Mouse (Mus musculus) midbrain, embryonic 12.5 days (tissue): ENCODE data around the gene Gdpd3. TPM values are rescaled to one million over a fixed set of nuclear protein-coding genes. Genes with fewer than 3 reads are reported as not detected.

Experiments
- ATAC-seq: fragments of 200-750 bp; cut with Nextera tagmentation; 2 replicates; pipeline ENCODE4 v1.8.0; 2017; ENCODE audit warnings: low read depth, moderate TSS enrichment, moderate library complexity; ENCODE audit not compliant: low FRiP score
- H3K27ac ChIP-seq: fragments of 300-500 bp; sonication (generic); replicated peaks from 2 replicates; pipeline ENCODE4 v1.5.1; 2016; ENCODE audit warnings: mild to moderate bottlenecking
- H3K27me3 ChIP-seq: fragments of 300-500 bp; sonication (generic); 2 replicates; pipeline ENCODE4 v1.6.1; 2016; ENCODE audit warnings: mild to moderate bottlenecking
- H3K36me3 ChIP-seq: fragments of 300-500 bp; sonication (generic); 2 replicates; pipeline ENCODE4 v1.6.1; 2016
- H3K4me1 ChIP-seq: fragments of 300-500 bp; sonication (generic); 2 replicates; pipeline ENCODE4 v1.6.1; 2016
- H3K4me2 ChIP-seq: fragments of 300-500 bp; sonication (generic); replicated peaks from 2 replicates; pipeline ENCODE4 v1.6.1; 2016; ENCODE audit warnings: mild to moderate bottlenecking, moderate library complexity
- H3K4me3 ChIP-seq: fragments of 300-500 bp; sonication (generic); 2 replicates; pipeline ENCODE4 v1.5.1; 2016; ENCODE audit warnings: mild to moderate bottlenecking
- H3K9ac ChIP-seq: fragments of 300-500 bp; sonication (generic); replicated peaks from 2 replicates; pipeline ENCODE4 v1.6.1; 2016; ENCODE audit warnings: mild to moderate bottlenecking, moderate library complexity
- H3K9me3 ChIP-seq: fragments of 300-500 bp; sonication (generic); 2 replicates; pipeline ENCODE4 v1.6.1; 2016; ENCODE audit warnings: mild to moderate bottlenecking
- WGBS: fragments of 180-500 bp; shearing (Covaris S2); methylation state at CpG from one replicate; pipeline ENCODE4 v1.1.7; 2016; 5-methylcytosine and 5-hydroxymethylcytosine counted together
- polyA plus RNA-seq: library from polyadenylated mRNA; unstranded; fragments of >200 nt; fragmentation: Nextera tagmentation; extraction: Ambion mirVana; gene quantifications from 2 replicates; pipeline ENCODE4 v1.2.1, GENCODE M21; 2016

The Gdpd3 gene
- polyA plus RNA-seq, 1 experiment from 2014 or later = 2.0 TPM

DNA sequence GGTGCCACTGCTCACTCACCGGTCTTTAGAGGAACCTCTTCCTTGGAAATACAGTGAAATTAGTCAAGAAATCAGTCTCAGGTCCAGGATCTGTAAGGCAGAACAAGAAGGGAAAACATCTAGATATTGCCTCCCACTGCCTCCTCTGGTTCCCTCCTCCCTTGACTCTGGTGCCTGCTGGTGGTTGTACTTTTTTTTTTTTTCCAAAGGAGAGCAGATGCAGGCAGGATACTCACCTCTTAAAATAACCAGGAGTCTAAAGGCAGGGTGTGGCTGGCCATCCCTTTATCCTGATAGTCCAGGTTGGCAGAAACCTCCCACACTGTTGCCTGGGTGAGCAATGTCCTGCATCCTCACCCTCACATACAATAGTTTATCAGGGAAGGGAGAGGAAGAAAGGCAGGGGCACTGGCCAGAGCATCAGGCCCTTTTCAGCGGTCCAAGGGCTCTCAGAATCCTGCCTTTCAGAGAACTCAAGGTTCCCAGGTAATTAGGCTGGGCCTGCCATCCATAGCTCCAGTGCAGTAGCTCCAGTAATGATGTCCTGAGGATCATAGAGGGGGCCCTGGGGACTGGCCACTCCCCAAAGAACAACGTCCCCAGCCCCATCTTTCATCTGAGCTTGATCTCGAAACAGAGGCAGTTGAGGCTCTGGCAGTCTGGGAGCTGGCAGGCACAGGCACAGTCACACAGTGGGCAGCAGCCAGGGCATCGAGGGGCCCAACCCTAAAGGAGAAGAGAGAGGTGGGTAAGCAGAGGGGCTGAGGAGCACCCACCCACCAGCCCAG lies 34.3 kb downstream of the Gdpd3 start:
- ATAC-seq = no peak

GRCm38 (mm10) chr7:126801057-126801422 lies 34.9 kb downstream of the Gdpd3 start:
- Histone ChIP-seq H3K9me3 (no peaks in the 10 kb centered on the region), H3K9ac (peak overlapping the region; percentile 79; the same call in 1 of the 2 replicates), H3K4me3 (no peak overlapping the region), H3K4me1 (peaks cover 37% of the 10 kb centered on the region), H3K4me2 (no peak overlapping the region), H3K36me3 (peaks cover 38% of the 10 kb centered on the region), H3K27ac (0 out of 2 replicates have a peak overlapping the region, but pooled peaks have one; percentile 1), H3K27me3 (no peaks in the 10 kb centered on the region)
- ATAC-seq = no peak
- 95% methylated on average over 16 of the region's 16 CpGs for WGBS

More for the DNA sequence above, 34.3 kb downstream of the Gdpd3 start:
- no peaks in the 10 kb centered on the region for H3K27me3 ChIP-seq
- peak overlapping the region; percentile 79 for H3K9ac ChIP-seq
- peaks cover 40% of the 10 kb centered on the region for H3K36me3 ChIP-seq
- 53% methylated on average over 5 of the region's 5 CpGs for WGBS
- peak overlapping the region; percentile 67 for H3K4me3 ChIP-seq
- peak overlapping the region; percentile 94 for H3K27ac ChIP-seq
- H3K9me3 ChIP-seq = no peaks in the 10 kb centered on the region
- peaks cover 38% of the 10 kb centered on the region for H3K4me1 ChIP-seq
- H3K4me2 ChIP-seq = peak overlapping the region; percentile 81

DNA sequence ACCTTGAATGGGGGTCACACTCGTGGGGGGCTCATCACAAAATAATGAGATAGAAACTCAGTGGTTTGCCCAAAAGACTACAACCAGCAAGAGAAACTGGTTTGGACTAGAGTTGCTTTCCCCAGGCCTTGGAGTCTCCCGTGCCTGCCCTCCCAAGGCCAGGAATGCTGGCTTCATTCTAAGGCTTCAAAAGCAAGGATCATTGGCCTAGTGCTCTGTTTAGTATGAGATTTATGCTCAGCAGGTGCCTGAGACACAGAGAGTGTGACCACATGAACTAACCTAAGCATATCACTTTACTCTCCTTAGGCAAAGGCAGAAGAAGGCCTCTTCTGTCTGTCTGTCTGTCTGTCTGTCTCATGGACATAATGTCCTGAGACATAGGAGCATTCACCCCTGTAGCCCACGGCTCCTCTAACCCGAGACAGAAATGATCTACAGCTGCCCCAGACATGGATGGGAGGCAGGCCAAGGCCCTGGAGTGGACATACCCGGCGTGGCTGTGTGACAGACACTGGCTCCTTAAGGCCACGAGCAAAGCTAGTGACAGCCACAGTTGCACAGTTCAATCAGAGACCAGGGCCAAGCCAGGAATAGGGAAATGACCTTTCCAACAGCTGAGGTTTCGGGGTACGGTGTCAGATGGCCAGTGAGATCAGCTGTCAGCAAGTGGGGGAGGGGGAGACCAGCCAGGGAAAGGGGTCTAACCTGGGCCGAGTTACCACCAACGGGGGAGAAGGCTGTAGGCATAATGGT lies 36.2 kb downstream of the Gdpd3 start:
- no peaks in the 10 kb centered on the region for H3K9me3 ChIP-seq
- 0 out of 2 replicates have a peak overlapping the region, but pooled peaks have one; percentile 28 for H3K9ac ChIP-seq
- H3K27ac ChIP-seq = no peak overlapping the region
- no peak overlapping the region for H3K4me3 ChIP-seq
- peaks cover 25% of the 10 kb centered on the region for H3K4me1 ChIP-seq
- WGBS = 88% methylated on average over 11 of the region's 11 CpGs
- H3K4me2 ChIP-seq = no peak overlapping the region
- ATAC-seq = no peak
- no peaks in the 10 kb centered on the region for H3K27me3 ChIP-seq
- H3K36me3 ChIP-seq = peaks cover 37% of the 10 kb centered on the region

DNA sequence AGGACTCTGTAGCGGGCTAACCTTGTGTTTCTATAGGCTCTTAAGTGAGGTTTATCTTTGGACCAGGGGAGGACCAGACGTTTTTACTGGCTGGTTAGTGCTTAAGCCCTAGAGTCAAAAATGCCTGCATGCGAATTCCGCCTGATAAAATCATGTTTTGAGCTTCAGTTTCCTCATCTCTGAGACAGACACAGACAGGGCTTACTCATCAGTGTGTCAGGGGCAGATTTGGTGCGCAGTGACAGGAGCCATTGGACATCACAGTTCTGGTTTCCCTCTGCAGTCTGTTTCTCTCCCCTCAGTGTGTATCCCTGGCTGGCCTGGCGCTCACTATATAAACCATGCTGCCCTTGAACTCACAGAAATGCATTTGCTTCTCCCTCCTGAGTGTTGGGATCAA lies 37.0 kb downstream of the Gdpd3 start:
- H3K9ac ChIP-seq = 0 out of 2 replicates have a peak overlapping the region, but pooled peaks have one; percentile 6
- H3K4me3 ChIP-seq = no peak overlapping the region
- no peak overlapping the region for H3K4me2 ChIP-seq
- peaks cover 24% of the 10 kb centered on the region for H3K4me1 ChIP-seq
- no peaks in the 10 kb centered on the region for H3K27me3 ChIP-seq
- no peak overlapping the region for H3K27ac ChIP-seq
- H3K9me3 ChIP-seq = no peaks in the 10 kb centered on the region
- peaks cover 38% of the 10 kb centered on the region for H3K36me3 ChIP-seq
- no peak for ATAC-seq
- WGBS = 91% methylated on average over 6 of the region's 6 CpGs

- peaks cover 38% of the 10 kb centered on the region for H3K36me3 ChIP-seq
- ATAC-seq = no peak
- H3K9me3 ChIP-seq = no peaks in the 10 kb centered on the region
- no peak overlapping the region for H3K27ac ChIP-seq
- H3K9ac ChIP-seq = no peak overlapping the region
- peaks cover 26% of the 10 kb centered on the region for H3K4me1 ChIP-seq
- H3K4me2 ChIP-seq = no peak overlapping the region
- no peak overlapping the region for H3K4me3 ChIP-seq
- no peaks in the 10 kb centered on the region for H3K27me3 ChIP-seq
Measured at GRCm38 (mm10) chr7:126803751-126804150, 37.6 kb downstream of the Gdpd3 start.

DNA sequence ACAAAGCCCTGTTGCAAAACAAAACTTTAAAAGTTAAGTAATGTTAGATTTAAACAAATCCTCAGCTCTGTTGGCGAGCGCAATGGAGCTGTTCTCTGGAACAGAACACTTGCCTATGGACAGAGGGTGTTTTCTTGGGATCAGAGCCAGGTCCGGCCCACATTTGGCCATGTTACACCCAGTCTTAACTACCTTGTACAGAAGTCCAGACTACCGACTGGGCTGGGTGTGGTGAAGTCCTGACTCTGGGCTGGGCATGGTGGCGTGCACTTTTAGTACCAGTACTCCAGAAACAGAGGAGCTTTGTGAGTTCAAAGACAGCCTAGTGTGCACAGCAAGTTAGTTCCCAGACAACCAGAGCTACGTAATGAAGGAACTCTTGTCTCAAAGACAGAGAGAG lies 40.8 kb downstream of the Gdpd3 start:
- no peaks in the 10 kb centered on the region for H3K9me3 ChIP-seq
- ATAC-seq = no peak
- H3K4me1 ChIP-seq = peaks cover 20% of the 10 kb centered on the region
- WGBS = 93% methylated on average over 6 of the region's 6 CpGs
- peaks cover 38% of the 10 kb centered on the region for H3K36me3 ChIP-seq
- no peak overlapping the region for H3K4me2 ChIP-seq
- no peak overlapping the region for H3K27ac ChIP-seq
- H3K9ac ChIP-seq = no peak overlapping the region
- 0 out of 2 replicates have a peak, but pooled peaks cover under 1% of the 10 kb centered on the region for H3K27me3 ChIP-seq
- H3K4me3 ChIP-seq = no peak overlapping the region

DNA sequence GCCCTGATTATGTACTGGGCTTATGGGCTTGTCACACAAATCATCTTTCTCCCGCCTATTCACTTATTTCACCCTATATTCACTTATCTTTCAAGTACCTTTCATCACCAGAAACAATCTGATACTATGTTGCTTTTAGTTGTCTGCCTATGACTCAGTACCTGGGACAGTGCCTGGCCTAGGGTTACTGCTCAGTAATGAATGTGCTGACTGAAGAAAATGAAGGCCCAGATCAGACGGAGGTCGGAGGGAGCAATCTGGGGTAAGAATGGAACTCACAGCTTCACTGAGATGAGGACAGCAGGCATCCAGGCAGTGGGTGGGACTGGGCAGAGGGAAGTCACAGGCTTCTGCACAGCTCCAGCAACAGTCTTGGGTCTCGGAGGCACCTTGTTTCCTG lies 41.3 kb downstream of the Gdpd3 start:
- no peak overlapping the region for H3K27ac ChIP-seq
- H3K4me1 ChIP-seq = peaks cover 20% of the 10 kb centered on the region
- H3K9ac ChIP-seq = 0 out of 2 replicates have a peak overlapping the region, but pooled peaks have one; percentile 12
- H3K27me3 ChIP-seq = peaks cover 5% of the 10 kb centered on the region; the same call in 1 of the 2 replicates
- peak overlapping the region; percentile 54; the same call in 1 of the 2 replicates for H3K4me3 ChIP-seq
- 81% methylated on average over 4 of the region's 4 CpGs for WGBS
- peak overlapping the region; percentile 79; the same call in 1 of the 2 replicates for H3K4me2 ChIP-seq
- peaks cover 38% of the 10 kb centered on the region for H3K36me3 ChIP-seq
- ATAC-seq = no peak
- no peaks in the 10 kb centered on the region for H3K9me3 ChIP-seq

DNA sequence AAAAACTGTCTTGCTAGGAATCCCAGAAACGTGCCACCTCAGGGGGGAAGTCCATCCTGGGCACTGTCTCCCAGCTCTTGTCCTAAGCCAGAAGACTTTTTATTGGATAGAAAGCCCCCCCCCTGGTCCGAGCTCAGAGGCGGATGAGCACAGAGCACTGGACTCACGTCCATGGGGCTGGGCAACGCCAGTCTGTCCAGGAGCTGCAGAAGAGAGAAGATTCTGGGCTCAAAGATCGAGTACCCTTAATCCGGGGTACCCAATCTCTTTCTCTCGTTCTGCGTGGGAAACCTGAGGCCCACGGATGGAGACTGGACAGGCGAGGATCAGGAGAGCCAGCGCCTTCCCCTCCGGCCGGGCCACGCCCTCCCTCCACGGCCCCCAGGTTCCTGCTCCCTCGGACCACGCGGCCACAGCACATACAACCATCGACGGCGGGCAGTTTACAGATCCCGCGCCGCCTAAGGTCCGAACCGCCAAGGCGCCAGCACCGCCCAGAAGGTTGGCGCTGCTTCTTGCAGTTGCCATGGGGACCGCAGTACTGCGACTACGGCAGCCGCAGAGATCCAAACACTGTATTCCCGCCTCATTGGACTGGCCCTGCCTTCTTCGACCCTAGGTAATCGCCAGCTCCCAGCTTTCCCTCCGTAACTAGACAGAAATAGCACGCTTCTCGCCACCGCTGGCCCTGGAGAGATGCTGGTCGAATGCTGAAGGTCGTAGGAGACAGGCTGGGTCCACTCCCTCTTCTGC lies 42.7 kb downstream of the Gdpd3 start:
- Histone ChIP-seq H3K4me3 (peak overlapping the region; percentile 54), H3K27me3 (peaks cover 12% of the 10 kb centered on the region; the same call in 1 of the 2 replicates), H3K4me2 (peak overlapping the region; percentile 79), H3K9me3 (no peaks in the 10 kb centered on the region), H3K36me3 (peaks cover 28% of the 10 kb centered on the region), H3K4me1 (peaks cover 20% of the 10 kb centered on the region), H3K9ac (peak overlapping the region; percentile 73), H3K27ac (peak overlapping the region; percentile 73)
- 0% methylated on average over 43 of the region's 43 CpGs for WGBS
- peak; percentile 90 for ATAC-seq

DNA sequence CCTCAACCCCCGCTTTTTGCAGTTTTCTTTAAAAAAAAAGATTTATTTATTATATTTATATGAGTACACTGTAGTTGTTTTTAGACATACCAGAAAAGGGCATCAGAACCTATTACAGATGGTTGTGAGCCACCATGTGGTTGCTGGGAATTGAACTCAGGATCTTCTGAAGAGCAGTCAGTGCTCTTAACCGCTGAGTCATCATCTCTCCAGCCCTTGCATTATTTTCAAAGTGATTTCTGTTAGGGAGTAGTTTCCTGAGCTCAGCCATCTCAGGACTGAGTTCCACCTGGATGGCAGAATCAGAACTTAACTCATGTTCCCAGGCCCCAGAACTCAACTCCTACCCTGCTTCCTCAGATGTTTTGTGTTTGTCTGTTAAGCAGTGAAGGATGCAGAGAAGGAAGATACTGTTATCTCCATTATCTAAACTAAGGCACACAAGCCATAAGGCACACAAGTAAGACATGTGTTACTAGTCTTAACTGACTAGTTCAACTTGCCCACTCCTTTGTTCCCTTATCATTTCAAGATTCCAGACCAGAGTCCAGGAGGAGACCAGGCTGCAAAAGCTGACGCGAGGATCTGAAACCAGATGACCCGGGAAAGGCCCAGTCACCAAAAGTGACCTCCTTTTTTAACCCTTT lies 43.7 kb downstream of the Gdpd3 start:
- ATAC-seq = no peak
- Histone ChIP-seq H3K4me2 (peak overlapping the region; percentile 79), H3K36me3 (0 out of 2 replicates have a peak, but pooled peaks cover 23% of the 10 kb centered on the region), H3K9ac (no peak overlapping the region), H3K27me3 (peaks cover 12% of the 10 kb centered on the region; the same call in 1 of the 2 replicates), H3K4me1 (peaks cover 20% of the 10 kb centered on the region), H3K27ac (0 out of 2 replicates have a peak overlapping the region, but pooled peaks have one; percentile 73), H3K9me3 (no peaks in the 10 kb centered on the region), H3K4me3 (no peak overlapping the region)
- 75% methylated on average over 5 of the region's 5 CpGs for WGBS

GRCm38 (mm10) chr7:126815726-126816222 lies 49.6 kb downstream of the Gdpd3 start:
- Histone ChIP-seq H3K9ac (no peak overlapping the region), H3K9me3 (peaks cover 4% of the 10 kb centered on the region; the same call in 1 of the 2 replicates), H3K36me3 (no peaks in the 10 kb centered on the region), H3K4me2 (no peak overlapping the region), H3K4me3 (no peak overlapping the region), H3K27ac (no peak overlapping the region), H3K27me3 (peaks cover 12% of the 10 kb centered on the region; the same call in 1 of the 2 replicates), H3K4me1 (no peaks in the 10 kb centered on the region)
- no peak for ATAC-seq
- WGBS = 59% methylated on average over 8 of the region's 8 CpGs

DNA sequence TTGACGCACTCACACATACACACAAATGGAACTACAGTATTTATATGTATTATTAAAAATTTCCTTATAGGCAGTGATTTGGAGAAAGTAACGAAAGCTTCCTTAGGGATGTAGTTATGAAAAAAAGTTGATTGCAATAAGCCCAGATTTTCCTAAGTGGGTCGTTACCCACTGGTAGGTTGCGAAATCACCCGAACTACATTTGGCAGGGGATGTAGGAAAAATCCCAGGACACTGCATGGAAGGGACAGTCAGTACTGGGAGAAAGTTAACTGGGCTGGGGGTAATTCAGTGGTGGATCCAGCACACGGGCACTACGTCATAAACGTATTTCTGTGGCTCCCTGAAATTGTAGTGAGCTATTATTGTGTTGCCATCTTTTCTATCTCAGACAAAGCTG lies 50.4 kb downstream of the Gdpd3 start:
- no peak overlapping the region for H3K27ac ChIP-seq
- no peak overlapping the region for H3K4me3 ChIP-seq
- H3K9ac ChIP-seq = no peak overlapping the region
- H3K27me3 ChIP-seq = peaks cover 12% of the 10 kb centered on the region; the same call in 1 of the 2 replicates
- no peaks in the 10 kb centered on the region for H3K4me1 ChIP-seq
- ATAC-seq = no peak
- peaks cover 4% of the 10 kb centered on the region; the same call in 1 of the 2 replicates for H3K9me3 ChIP-seq
- WGBS = 91% methylated on average over 8 of the region's 8 CpGs
- H3K4me2 ChIP-seq = no peak overlapping the region
- H3K36me3 ChIP-seq = no peaks in the 10 kb centered on the region
